Mouse (Mus musculus) liver, embryonic 16.5 days (tissue): ENCODE results near the gene Psmd12. TPM values are rescaled to one million over a fixed set of nuclear protein-coding genes. Genes with fewer than 3 reads are reported as not detected.

Source experiments
- ATAC-seq: fragments of 200-750 bp; cut with Nextera tagmentation; 2 replicates; pipeline ENCODE4 v1.8.0; 2017; ENCODE audit warnings: low read depth, mild to moderate bottlenecking, moderate number of reproducible peaks, moderate library complexity
- H3K27ac ChIP-seq: fragments of 300-500 bp; sonication (generic); 2 replicates; pipeline ENCODE4 v1.5.1; 2014; ENCODE audit warnings: mild to moderate bottlenecking, low read length
- H3K27me3 ChIP-seq: fragments of 300-500 bp; sonication (generic); 2 replicates; pipeline ENCODE4 v1.6.1; 2014; ENCODE audit warnings: low read depth, low read length, mixed read lengths; ENCODE audit not compliant: control insufficient read depth, insufficient read depth
- H3K36me3 ChIP-seq: fragments of 300-500 bp; sonication (generic); 2 replicates; pipeline ENCODE4 v1.6.1; 2014; ENCODE audit warnings: mild to moderate bottlenecking; ENCODE audit not compliant: control insufficient read depth, insufficient read depth
- H3K4me1 ChIP-seq: fragments of 300-500 bp; sonication (generic); 2 replicates; pipeline ENCODE4 v1.6.1; 2014; ENCODE audit warnings: low read depth, low read length, mixed read lengths; ENCODE audit not compliant: control insufficient read depth
- H3K4me2 ChIP-seq: fragments of 300-500 bp; sonication (generic); 2 replicates; pipeline ENCODE4 v1.6.1; 2014; ENCODE audit warnings: low read depth, low read length, mixed read lengths
- H3K4me3 ChIP-seq: fragments of 300-500 bp; sonication (generic); 2 replicates; pipeline ENCODE4 v1.5.1; 2014; ENCODE audit warnings: low read depth, mild to moderate bottlenecking, low read length
- H3K9ac ChIP-seq: fragments of 300-500 bp; sonication (generic); 2 replicates; pipeline ENCODE4 v1.6.1; 2014; ENCODE audit warnings: low read depth, low read length
- H3K9me3 ChIP-seq: fragments of 300-500 bp; sonication (generic); replicated peaks from 2 replicates; pipeline ENCODE4 v1.6.1; 2016; ENCODE audit warnings: low read length; ENCODE audit not compliant: control insufficient read depth
- WGBS: fragments of 180-500 bp; shearing (Covaris S2); extraction: QIAGEN DNeasy Blood & Tissue Kit; methylation state at CpG from one replicate; pipeline ENCODE4 v1.1.7; 2014; ENCODE audit not compliant: insufficient replicate concordance; 5-methylcytosine and 5-hydroxymethylcytosine counted together
- polyA plus RNA-seq: library from polyadenylated mRNA; unstranded; fragments of >200 nt; fragmentation: Nextera tagmentation; extraction: Ambion mirVana; gene quantifications from 2 replicates; pipeline ENCODE4 v1.2.1, GENCODE M21; 2015

Gene Psmd12
- polyA plus RNA-seq, 1 experiment from 2014 or later, result 79.2 TPM

DNA sequence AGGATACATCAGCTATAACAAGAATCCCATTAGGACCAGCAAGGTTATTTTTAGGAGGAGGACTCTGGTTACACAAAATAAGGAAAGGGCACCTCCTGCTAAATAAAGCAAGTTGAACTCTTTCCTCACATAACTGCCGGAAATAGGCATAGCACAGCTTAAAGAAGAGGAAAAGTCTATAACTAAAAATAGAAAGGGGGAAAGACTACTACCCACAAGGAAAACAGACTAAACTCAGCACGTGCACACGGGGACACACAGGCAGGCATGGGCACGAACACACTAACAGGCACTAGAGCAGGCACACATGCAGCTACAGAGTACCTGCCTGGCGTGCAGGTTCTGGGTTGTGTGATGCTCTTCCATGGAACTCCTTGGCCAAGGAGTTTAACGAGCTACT lies 32.6 kb upstream of the Psmd12 start:
- Histone ChIP-seq H3K27ac (peak overlapping the region; percentile 74), H3K4me1 (peaks cover 55% of the 10 kb centered on the region), H3K9ac (peak overlapping the region; percentile 58), H3K4me3 (peak overlapping the region; percentile 31; the same call in 1 of the 2 replicates), H3K4me2 (peak overlapping the region; percentile 62), H3K36me3 (no peaks in the 10 kb centered on the region), H3K9me3 (no peaks in the 10 kb centered on the region), H3K27me3 (no peaks in the 10 kb centered on the region)
- 41% methylated on average over 6 of the region's 6 CpGs for WGBS
- ATAC-seq, result no peak

DNA sequence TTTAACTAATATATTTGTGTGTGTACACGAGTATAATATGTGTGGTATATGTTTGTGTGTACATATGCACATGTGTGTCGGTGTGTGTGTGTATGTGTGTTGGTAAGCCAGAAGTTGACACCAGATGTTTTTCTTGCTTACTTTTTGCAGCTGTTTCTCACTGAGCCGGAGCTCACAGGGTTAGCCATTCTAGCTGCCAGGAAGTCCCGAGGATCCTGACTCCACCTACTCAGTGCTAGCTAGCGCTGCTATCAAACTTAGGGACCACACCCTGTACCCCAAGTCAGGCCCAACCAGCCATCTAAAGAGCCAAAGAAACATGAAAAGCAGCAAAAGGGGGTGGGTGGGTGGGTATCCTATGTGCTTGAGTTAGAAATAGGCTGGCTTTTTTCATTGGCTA lies 31.9 kb upstream of the Psmd12 start:
- Histone ChIP-seq H3K36me3 (no peaks in the 10 kb centered on the region), H3K4me3 (peak overlapping the region; percentile 31), H3K9me3 (no peaks in the 10 kb centered on the region), H3K4me1 (peaks cover 62% of the 10 kb centered on the region), H3K4me2 (peak overlapping the region; percentile 62), H3K27me3 (no peaks in the 10 kb centered on the region), H3K27ac (peak overlapping the region; percentile 77), H3K9ac (peak overlapping the region; percentile 58)
- WGBS, result 16% methylated on average over 5 of the region's 5 CpGs
- ATAC-seq, result peak; percentile 83

DNA sequence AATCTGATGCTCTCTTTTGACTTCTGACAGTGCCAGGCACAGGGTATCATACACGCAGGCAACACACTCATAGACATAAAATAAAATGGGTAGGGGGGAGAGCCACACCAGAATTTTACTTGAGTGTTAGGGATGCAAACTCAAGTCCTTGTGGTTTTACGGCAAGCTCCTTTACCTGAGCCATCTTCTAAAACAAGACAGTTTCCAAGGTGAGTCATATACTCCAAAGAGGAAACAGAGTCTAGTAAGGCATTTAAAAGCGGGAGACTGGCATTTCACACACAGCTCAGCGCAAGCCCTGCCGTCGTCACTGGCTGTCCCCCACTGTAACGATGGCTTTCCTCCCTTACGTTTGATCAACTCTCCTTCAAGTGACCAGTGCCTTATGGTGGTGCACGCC lies 31.4 kb upstream of the Psmd12 start:
- Histone ChIP-seq H3K9ac (peak overlapping the region; percentile 51), H3K4me1 (peaks cover 62% of the 10 kb centered on the region), H3K9me3 (no peaks in the 10 kb centered on the region), H3K4me2 (peak overlapping the region; percentile 62), H3K36me3 (no peaks in the 10 kb centered on the region), H3K27me3 (no peaks in the 10 kb centered on the region), H3K27ac (peak overlapping the region; percentile 77), H3K4me3 (no peak overlapping the region)
- no peak for ATAC-seq
- WGBS, result 72% methylated on average over 9 of the region's 9 CpGs

DNA sequence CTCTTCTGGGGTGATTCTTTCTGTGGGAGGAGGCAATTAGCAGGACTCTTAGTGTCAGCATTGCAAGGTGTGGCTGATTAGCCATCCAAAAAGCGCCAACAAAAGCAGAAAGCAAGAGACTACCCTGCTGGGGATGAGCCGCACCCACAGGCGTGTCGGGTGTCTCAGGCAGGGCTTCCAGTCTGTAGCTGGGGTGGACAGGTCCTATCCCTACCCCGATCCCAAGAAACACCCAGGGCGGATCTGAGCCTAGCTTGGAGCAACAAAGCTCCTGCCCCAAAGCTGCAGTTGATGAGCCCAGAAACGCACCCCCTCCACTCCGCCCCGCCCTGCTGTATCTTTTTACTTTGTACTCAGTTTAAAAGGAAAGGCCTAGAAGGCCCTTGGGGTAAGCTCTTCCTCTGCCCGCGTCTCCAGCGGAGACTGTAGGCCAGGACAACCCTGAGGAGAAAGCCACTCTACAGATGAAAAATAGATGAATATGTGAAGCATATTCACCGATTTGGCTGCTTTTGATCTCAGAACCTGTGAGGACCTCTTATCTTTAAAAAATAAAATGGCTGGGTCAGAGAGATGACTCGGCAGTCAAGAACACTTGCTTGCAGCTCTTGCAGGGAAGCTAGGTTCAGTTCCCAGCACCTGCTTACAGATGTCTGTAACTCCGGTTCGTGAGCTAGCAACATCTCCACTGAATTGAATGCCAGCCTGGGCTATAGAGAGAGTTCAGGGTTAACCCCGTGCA lies 29.9 kb upstream of the Psmd12 start:
- Histone ChIP-seq H3K4me2 (peak overlapping the region; percentile 64), H3K9ac (peak overlapping the region; percentile 64), H3K4me1 (peaks cover 62% of the 10 kb centered on the region), H3K4me3 (peak overlapping the region; percentile 30), H3K27ac (peak overlapping the region; percentile 89), H3K9me3 (no peaks in the 10 kb centered on the region), H3K27me3 (no peaks in the 10 kb centered on the region), H3K36me3 (no peaks in the 10 kb centered on the region)
- peak; percentile 81 for ATAC-seq
- WGBS, result 38% methylated on average over 17 of the region's 17 CpGs

DNA sequence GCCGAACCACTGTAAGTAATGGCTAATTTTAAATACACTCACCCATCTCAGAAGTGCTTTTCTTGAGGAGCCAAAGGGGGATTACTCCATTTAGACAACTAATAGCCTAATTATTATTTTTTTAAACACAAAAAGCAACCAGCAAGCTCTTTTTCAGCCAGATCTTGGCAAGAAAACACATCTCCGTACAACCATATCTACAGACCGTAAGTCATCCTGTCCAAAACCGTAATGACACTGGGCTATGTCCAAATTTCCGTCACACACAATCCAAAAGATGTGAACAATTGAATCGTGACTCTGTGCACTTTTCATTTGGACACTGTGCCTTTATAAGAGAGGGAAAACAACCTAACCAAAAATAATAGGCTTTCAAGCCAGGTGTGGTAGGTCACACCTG lies 29.2 kb upstream of the Psmd12 start:
- H3K9ac ChIP-seq, result no peak overlapping the region
- H3K4me1 ChIP-seq, result peaks cover 69% of the 10 kb centered on the region
- no peaks in the 10 kb centered on the region for H3K36me3 ChIP-seq
- H3K9me3 ChIP-seq, result no peaks in the 10 kb centered on the region
- H3K4me3 ChIP-seq, result no peak overlapping the region
- no peak for ATAC-seq
- peak overlapping the region; percentile 89 for H3K27ac ChIP-seq
- H3K4me2 ChIP-seq, result peak overlapping the region; percentile 64; the same call in 1 of the 2 replicates
- H3K27me3 ChIP-seq, result no peaks in the 10 kb centered on the region
- 75% methylated on average over 6 of the region's 6 CpGs for WGBS

DNA sequence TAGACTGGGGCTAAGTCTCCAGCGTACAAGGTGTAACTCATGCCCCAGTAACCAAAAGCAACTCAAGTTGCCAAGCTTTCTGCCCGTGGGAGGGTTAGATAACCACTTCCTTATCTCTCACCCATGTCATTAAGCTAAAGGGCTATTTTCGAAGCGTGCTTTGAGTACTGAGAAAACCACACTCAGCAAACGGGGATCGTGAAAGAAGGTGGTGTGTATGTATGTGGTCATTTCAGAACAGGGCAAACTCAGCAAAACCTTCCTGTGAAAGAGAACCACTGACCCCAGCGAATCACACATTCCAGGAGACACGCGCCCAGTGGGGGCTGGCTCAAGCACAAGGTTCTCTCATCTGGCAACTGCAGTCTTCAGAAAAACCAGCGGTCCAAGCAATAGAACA lies 28.2 kb upstream of the Psmd12 start:
- Histone ChIP-seq H3K9me3 (no peaks in the 10 kb centered on the region), H3K9ac (peak overlapping the region; percentile 59), H3K36me3 (no peaks in the 10 kb centered on the region), H3K4me3 (peak overlapping the region; percentile 31), H3K27ac (peak overlapping the region; percentile 89), H3K27me3 (no peaks in the 10 kb centered on the region), H3K4me1 (peaks cover 70% of the 10 kb centered on the region), H3K4me2 (peak overlapping the region; percentile 64)
- 13% methylated on average over 10 of the region's 10 CpGs for WGBS
- peak; percentile 70 for ATAC-seq

DNA sequence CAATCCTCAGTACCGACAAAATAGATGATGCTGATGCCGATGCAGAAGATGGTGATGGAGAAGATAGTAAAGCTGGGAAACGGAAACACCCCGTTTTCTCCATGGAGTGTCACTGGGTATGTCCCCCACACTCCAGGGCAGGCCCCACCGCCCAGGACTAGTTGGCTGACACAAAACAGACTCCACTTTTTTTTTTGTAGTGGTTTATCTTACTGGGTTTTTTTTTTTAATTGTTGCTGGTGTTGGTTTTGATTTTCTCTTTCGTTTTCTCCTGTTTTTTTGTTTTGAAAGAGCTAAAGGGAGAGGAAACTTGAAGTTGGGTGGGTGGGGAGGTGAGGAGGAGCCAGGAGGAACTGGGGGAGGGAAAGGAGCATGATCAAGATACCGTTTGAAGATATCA lies 27.2 kb upstream of the Psmd12 start:
- peaks cover 65% of the 10 kb centered on the region for H3K4me1 ChIP-seq
- H3K36me3 ChIP-seq, result no peaks in the 10 kb centered on the region
- peak overlapping the region; percentile 89; the same call in 1 of the 2 replicates for H3K27ac ChIP-seq
- H3K4me3 ChIP-seq, result no peak overlapping the region
- no peaks in the 10 kb centered on the region for H3K27me3 ChIP-seq
- no peaks in the 10 kb centered on the region for H3K9me3 ChIP-seq
- H3K4me2 ChIP-seq, result no peak overlapping the region
- 73% methylated on average over 7 of the region's 7 CpGs for WGBS
- no peak for ATAC-seq
- no peak overlapping the region; the same call in 1 of the 2 replicates for H3K9ac ChIP-seq

DNA sequence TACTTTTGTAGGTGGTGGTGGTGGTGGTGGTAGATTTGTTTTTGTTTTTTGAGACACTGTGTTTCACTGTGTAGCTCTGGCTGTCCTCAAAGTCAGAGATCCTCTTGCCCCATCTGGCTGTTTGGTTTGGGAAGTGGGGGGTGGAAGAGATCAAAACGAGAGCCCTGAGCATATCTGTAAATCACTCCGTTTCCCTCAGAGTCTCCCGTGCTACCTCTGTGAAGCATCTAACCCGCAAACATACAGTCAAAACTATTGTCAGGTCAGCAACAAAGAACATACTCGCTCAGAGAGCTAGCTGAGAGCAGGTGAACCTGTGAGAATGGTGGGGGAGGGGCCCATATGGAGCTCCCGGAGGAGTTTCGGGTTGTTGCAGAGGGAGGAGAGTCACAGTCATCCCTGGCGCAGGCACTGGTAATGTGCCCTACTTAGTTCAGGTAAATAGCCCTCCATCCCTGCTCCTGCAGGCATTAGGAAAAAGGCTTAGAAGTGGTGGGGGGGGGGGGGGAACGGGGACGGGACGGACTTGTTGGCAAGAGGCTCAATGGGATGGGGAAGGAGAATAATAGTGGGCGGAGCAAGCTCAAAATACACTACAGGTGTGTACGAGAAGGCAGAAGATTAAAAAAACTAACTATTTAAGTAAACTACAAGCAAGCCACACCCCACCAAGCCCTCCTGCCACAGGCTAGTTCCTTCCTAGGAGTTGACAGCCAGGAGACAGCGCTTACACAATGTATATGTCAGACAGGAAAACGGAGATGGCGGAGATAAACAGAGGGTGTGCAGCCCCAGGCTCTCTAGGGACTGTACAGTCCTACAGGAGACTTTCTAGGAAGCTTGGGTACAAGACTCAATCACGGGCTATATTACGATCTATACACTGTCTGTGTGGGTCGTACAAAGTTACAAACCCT lies 24.5 kb upstream of the Psmd12 start:
- Histone ChIP-seq H3K4me3 (peak overlapping the region; percentile 38), H3K9ac (peak overlapping the region; percentile 17; the same call in 1 of the 2 replicates)

More for the DNA sequence above, 24.5 kb upstream of the Psmd12 start:
- no peak for ATAC-seq
- H3K4me1 ChIP-seq, result peaks cover 42% of the 10 kb centered on the region
- peak overlapping the region; percentile 50 for H3K4me2 ChIP-seq
- H3K36me3 ChIP-seq, result no peaks in the 10 kb centered on the region
- no peak overlapping the region for H3K27ac ChIP-seq
- H3K9me3 ChIP-seq, result no peaks in the 10 kb centered on the region
- 27% methylated on average over 19 of the region's 19 CpGs for WGBS
- no peaks in the 10 kb centered on the region for H3K27me3 ChIP-seq
